Mouse (Mus musculus) ES-E14 (cell line): Measurements from ENCODE around the gene Grin2a.

Source experiments
- CHD2 ChIP-seq: IDR thresholded peaks from 2 replicates; pipeline ENCODE4 v1.6.1; 2014; ENCODE audit warnings: mild to moderate bottlenecking, low read depth, low read length, inconsistent platforms
- ZC3H11A ChIP-seq: IDR thresholded peaks from 2 replicates; pipeline ENCODE4 v1.6.1; 2012; ENCODE audit warnings: low read depth, mild to moderate bottlenecking, inconsistent platforms, low read length, borderline replicate concordance

DNA sequence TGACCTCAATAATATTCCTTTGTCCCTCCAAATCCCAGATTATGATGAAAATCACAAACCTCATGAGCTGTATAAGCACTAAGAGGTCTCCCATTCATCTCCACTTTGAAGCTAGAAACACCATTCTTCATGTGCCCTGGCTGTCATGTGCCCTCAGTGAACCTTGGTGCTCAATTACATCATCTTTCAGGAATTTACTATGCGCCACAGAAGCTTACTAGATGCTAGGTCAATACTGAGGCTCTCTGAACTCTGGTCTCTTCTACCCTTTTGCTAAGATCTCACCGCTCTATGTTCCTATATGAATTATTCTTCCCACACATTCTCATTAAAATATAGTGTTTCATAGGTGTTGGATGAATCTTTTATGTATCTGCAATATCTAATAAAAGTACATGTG lies 387.9 kb downstream of the Grin2a start:
- TF ChIP-seq CHD2 = no peak
- TF ChIP-seq ZC3H11A = no peak
